Mouse (Mus musculus) midbrain, embryonic 16.5 days (tissue): ENCODE results near the gene Mr1. TPM values are rescaled to one million over a fixed set of nuclear protein-coding genes. Genes with fewer than 3 reads are reported as not detected.
"Not testable (repeated sequence)": the region's sequence is repeated elsewhere in the genome, so short reads cannot be mapped to it uniquely, and the experiment has no call there.

ENCODE experiments used
- ATAC-seq: fragments of 200-750 bp; cut with Nextera tagmentation; 2 replicates; pipeline ENCODE4 v1.8.0; 2017; ENCODE audit warnings: moderate TSS enrichment
- H3K27ac ChIP-seq: fragments of 300-500 bp; sonication (generic); 2 replicates; pipeline ENCODE4 v1.5.1; 2014; ENCODE audit warnings: mild to moderate bottlenecking, low read length, mixed read lengths
- H3K27me3 ChIP-seq: fragments of 300-500 bp; sonication (generic); 2 replicates; pipeline ENCODE4 v1.6.1; 2014; ENCODE audit warnings: low read depth, low read length, mixed read lengths; ENCODE audit not compliant: control insufficient read depth, insufficient read depth
- H3K36me3 ChIP-seq: fragments of 300-500 bp; sonication (generic); 2 replicates; pipeline ENCODE4 v1.6.1; 2014; ENCODE audit warnings: mild to moderate bottlenecking, low read length, moderate library complexity, mixed read lengths; ENCODE audit not compliant: control insufficient read depth, insufficient read depth
- H3K4me1 ChIP-seq: fragments of 300-500 bp; sonication (generic); 2 replicates; pipeline ENCODE4 v1.6.1; 2014; ENCODE audit warnings: mild to moderate bottlenecking, low read length, mixed read lengths; ENCODE audit not compliant: control insufficient read depth, insufficient read depth
- H3K4me2 ChIP-seq: fragments of 300-500 bp; sonication (generic); 2 replicates; pipeline ENCODE4 v1.6.1; 2014; ENCODE audit warnings: mild to moderate bottlenecking, low read length, mixed read lengths
- H3K4me3 ChIP-seq: fragments of 300-500 bp; sonication (generic); 2 replicates; pipeline ENCODE4 v1.5.1; 2014; ENCODE audit warnings: low read depth, mild to moderate bottlenecking, low read length, moderate library complexity, mixed read lengths
- H3K9ac ChIP-seq: fragments of 300-500 bp; sonication (generic); 2 replicates; pipeline ENCODE4 v1.6.1; 2014; ENCODE audit warnings: low read depth, low read length, mixed read lengths
- H3K9me3 ChIP-seq: fragments of 300-500 bp; sonication (generic); replicated peaks from 2 replicates; pipeline ENCODE4 v1.6.1; 2014; ENCODE audit warnings: mild to moderate bottlenecking, low read length, mixed read lengths; ENCODE audit not compliant: control insufficient read depth, poor library complexity, severe bottlenecking
- WGBS: fragments of 180-500 bp; shearing (Covaris S2); extraction: QIAGEN DNeasy Blood & Tissue Kit; methylation state at CpG from one replicate; pipeline ENCODE4 v1.1.7; 2014; 5-methylcytosine and 5-hydroxymethylcytosine counted together
- polyA plus RNA-seq: library from polyadenylated mRNA; unstranded; fragments of >200 nt; fragmentation: Nextera tagmentation; extraction: Ambion mirVana; gene quantifications from 2 replicates; pipeline ENCODE4 v1.2.1, GENCODE M21; 2015

Gene Mr1
- 1.3 and 1.6 TPM in 2 replicates for polyA plus RNA-seq

- Histone ChIP-seq H3K27me3 (no peaks in the 10 kb centered on the region), H3K27ac (no peak within 1 kb of the TSS), H3K36me3 (no peaks in the 10 kb centered on the region), H3K4me2 (no peak within 1 kb of the TSS), H3K4me3 (peak within 1 kb of the TSS; percentile 16; the same call in 1 of the 2 replicates), H3K9ac (0 out of 2 replicates have a peak within 1 kb of the TSS, but pooled peaks have one; percentile 10), H3K9me3 (no peaks in the 10 kb centered on the region), H3K4me1 (no peaks in the 10 kb centered on the region)
- 62% methylated on average over 8 of the region's 8 CpGs for WGBS
- ATAC-seq: no peak
Measured at GRCm38 (mm10) chr1:155146572-155146980, at the start of gene Mr1. Gene Mr1 (minus strand): TSS chr1:155146814.

DNA sequence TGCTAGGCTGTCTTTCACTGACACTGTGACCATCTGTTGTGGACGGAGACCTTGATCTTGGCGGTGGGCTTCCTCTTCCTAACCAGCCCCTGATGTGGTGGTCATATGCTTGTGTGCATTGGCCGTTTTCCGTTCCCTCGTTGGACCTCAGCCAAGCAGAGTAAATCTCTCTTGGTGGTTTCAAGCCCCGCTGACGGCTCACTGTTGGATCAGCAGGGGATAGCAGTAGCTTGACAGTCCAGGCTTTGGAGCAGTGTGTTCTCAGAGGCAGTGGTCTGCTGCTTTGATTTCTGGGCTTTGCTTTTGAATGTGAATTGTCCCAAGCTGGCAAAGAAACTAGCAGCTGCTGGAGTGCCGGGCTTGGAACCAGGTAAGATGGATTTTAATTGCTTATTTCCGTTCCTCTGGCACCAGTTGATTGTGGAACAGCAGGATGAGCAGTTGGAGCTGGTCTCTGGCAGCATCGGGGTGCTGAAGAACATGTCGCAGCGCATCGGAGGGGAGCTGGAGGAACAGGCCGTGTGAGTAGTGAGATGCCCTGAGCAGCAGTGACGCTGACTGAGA lies 46.3 kb upstream of the Mr1 start:
- ATAC-seq: peak; percentile 19; the same call in 1 of the 2 replicates
- H3K9ac ChIP-seq: no peak overlapping the region
- 58% methylated on average over 15 of the region's 15 CpGs for WGBS

DNA sequence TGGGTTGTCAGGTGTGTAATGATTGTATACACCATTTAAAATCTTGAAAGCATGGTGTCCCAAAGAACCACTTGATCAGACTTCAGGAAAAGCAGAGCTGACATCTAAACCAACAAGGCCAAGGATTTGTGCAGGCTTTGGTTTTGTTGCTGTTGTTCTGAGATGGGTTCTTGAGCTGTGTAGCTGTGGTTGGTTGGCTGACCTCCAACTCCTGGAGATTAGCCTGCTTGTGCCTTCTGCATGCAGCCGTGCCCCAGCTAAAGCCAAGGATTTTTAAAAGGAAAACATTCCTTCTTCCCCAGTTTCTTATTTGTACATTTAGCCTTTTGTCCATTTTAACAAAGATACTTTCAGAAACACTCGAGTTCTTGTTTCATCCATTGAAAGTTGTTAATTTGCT lies 45.1 kb upstream of the Mr1 start:
- no peak for ATAC-seq
- Histone ChIP-seq H3K27ac (no peak overlapping the region), H3K9ac (no peak overlapping the region), H3K4me2 (no peak overlapping the region), H3K9me3 (no peaks in the 10 kb centered on the region), H3K36me3 (peaks cover 32% of the 10 kb centered on the region), H3K27me3 (no peaks in the 10 kb centered on the region), H3K4me1 (0 out of 2 replicates have a peak, but pooled peaks cover 5% of the 10 kb centered on the region), H3K4me3 (no peak overlapping the region)
- 56% methylated on average over 2 of the region's 2 CpGs for WGBS

More for the DNA sequence above, 46.3 kb upstream of the Mr1 start:
- Histone ChIP-seq H3K4me1 (0 out of 2 replicates have a peak, but pooled peaks cover 5% of the 10 kb centered on the region), H3K4me2 (no peak overlapping the region), H3K27ac (peak overlapping the region; percentile 39), H3K36me3 (peaks cover 32% of the 10 kb centered on the region), H3K4me3 (no peak overlapping the region), H3K9me3 (no peaks in the 10 kb centered on the region), H3K27me3 (no peaks in the 10 kb centered on the region)

DNA sequence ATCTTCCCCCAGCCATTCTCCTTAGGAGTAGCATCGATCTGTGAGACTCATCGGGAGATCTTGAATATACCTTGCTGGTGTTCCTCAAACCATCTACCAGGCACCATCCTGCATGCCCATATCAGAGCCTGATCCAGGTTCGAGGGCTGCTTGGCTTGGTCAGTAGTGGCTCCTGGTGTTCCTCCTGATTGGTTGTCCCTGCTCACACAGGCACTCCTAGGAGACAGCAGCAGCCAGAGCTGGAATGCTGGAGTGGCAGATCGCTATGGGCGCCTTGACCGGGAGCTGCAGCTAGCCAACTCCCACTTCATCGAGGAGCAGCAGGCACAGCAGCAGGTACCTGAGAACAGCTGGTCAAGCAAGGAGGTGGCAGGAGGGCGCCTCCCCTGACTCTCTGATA lies 44.6 kb upstream of the Mr1 start:
- 80% methylated on average over 8 of the region's 8 CpGs for WGBS
- peaks cover 35% of the 10 kb centered on the region for H3K36me3 ChIP-seq

DNA sequence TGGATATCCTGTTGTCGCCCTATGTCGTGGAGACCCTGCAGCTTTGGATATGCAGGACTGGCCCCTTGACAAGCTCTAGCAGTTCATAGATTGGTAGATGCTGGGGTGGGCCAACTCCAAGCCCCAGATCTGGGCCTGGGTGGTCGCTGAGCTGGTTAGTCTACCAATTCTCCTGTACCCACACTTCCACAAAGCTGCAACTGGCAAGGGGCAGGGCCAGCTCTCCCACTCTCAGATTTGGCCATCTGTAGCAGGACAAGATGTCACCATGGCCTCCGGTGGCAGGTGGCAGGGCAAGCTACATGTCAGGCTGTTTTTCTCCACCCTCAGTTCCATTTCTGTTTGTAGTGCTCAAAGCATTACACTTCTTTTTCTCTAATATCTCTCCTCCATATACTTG lies 42.0 kb upstream of the Mr1 start:
- WGBS: 93% methylated on average over 4 of the region's 4 CpGs
- Histone ChIP-seq H3K9ac (no peak overlapping the region), H3K27ac (no peak overlapping the region), H3K4me2 (no peak overlapping the region), H3K4me3 (no peak overlapping the region), H3K9me3 (no peaks in the 10 kb centered on the region), H3K36me3 (peaks cover 29% of the 10 kb centered on the region), H3K4me1 (no peaks in the 10 kb centered on the region), H3K27me3 (no peaks in the 10 kb centered on the region)
- no peak for ATAC-seq

More for the DNA sequence above, 44.6 kb upstream of the Mr1 start:
- Histone ChIP-seq H3K4me2 (no peak overlapping the region), H3K9me3 (no peaks in the 10 kb centered on the region), H3K4me1 (0 out of 2 replicates have a peak, but pooled peaks cover 2% of the 10 kb centered on the region), H3K4me3 (no peak overlapping the region), H3K27ac (0 out of 2 replicates have a peak overlapping the region, but pooled peaks have one; percentile 22), H3K27me3 (no peaks in the 10 kb centered on the region), H3K9ac (no peak overlapping the region)
- ATAC-seq: no peak

GRCm38 (mm10) chr1:155184191-155184590 lies 37.6 kb upstream of the Mr1 start:
- Histone ChIP-seq H3K9ac (no peak overlapping the region), H3K27ac (no peak overlapping the region), H3K27me3 (no peaks in the 10 kb centered on the region), H3K4me2 (no peak overlapping the region), H3K9me3 (no peaks in the 10 kb centered on the region), H3K36me3 (peaks cover 21% of the 10 kb centered on the region), H3K4me3 (no peak overlapping the region), H3K4me1 (no peaks in the 10 kb centered on the region)
- ATAC-seq: no peak
- WGBS: 89% methylated on average over 3 of the region's 3 CpGs

- 89% methylated on average over 2 of the region's 2 CpGs for WGBS
- H3K36me3 ChIP-seq: peaks cover 21% of the 10 kb centered on the region
- H3K4me2 ChIP-seq: no peak overlapping the region
- no peaks in the 10 kb centered on the region for H3K4me1 ChIP-seq
- no peak for ATAC-seq
- H3K27me3 ChIP-seq: no peaks in the 10 kb centered on the region
- H3K27ac ChIP-seq: no peak overlapping the region
- no peak overlapping the region for H3K4me3 ChIP-seq
- no peaks in the 10 kb centered on the region for H3K9me3 ChIP-seq
- no peak overlapping the region for H3K9ac ChIP-seq
Measured at GRCm38 (mm10) chr1:155178192-155178924, 31.7 kb upstream of the Mr1 start.

DNA sequence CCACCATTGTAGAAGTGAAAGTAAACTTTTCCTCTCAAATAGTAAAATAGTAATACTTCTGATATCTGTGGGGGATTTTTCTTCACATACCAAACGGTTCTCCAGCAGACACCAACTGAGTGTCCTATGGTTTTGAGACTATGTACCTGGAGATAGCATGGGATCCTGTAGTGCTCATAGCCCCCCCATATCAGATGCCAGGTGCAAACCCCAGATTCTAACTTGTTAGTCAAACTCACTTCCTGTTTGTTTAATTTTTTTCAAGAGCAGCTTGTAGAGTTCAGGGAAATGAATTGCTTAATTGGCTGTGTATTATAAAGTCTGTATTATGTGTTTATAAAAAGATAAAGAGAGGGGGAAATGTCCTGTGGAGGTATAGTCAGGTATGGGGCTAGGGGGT lies 27.8 kb upstream of the Mr1 start:
- Histone ChIP-seq H3K9ac (no peak overlapping the region), H3K4me3 (no peak overlapping the region), H3K4me1 (peaks cover 3% of the 10 kb centered on the region), H3K4me2 (no peak overlapping the region), H3K27ac (no peak overlapping the region), H3K27me3 (no peaks in the 10 kb centered on the region), H3K9me3 (no peaks in the 10 kb centered on the region), H3K36me3 (peaks cover 13% of the 10 kb centered on the region)
- WGBS: 86% methylated on average over 1 of the region's 1 CpGs
- no peak for ATAC-seq

DNA sequence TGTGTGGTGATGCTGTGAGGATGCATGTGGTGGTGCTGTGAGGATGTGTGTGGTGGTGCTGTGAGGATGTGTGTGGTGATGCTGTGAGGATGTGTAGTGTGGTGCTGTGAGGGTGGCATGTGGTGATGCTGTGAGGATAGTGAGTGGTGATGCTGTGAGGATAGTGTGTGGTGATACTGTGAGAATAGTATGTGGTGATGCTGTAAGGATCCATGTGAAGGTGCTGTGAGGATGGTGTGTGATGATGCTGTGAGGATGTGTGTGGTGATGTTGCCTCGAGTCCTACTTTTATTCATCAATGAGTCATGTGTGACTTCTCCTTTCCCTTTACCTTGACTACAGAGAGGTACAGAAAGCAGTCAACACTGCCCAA lies 27.0 kb upstream of the Mr1 start:
- not testable (repeated sequence) for H3K9me3 ChIP-seq, H3K4me3 ChIP-seq, ATAC-seq, H3K36me3 ChIP-seq, H3K9ac ChIP-seq, H3K27ac ChIP-seq, H3K27me3 ChIP-seq, H3K4me1 ChIP-seq, H3K4me2 ChIP-seq
- 84% methylated on average over 1 of the region's 1 CpGs for WGBS
